Mouse (Mus musculus) heart, adult 2 months (tissue): Measurements from ENCODE around the gene Pfkfb2.

Experiments
- CTCF ChIP-seq: fragments of 200-600 bp; IDR thresholded peaks from 2 replicates; pipeline ENCODE4 v1.8.1; 2022; ENCODE audit warnings: antibody characterized with exemption, mild to moderate bottlenecking, moderate library complexity
- EP300 ChIP-seq: fragments of 200-500 bp; IDR thresholded peaks from 2 replicates; pipeline ENCODE4 v1.6.1; 2011; ENCODE audit warnings: low read depth, low read length, control low read depth; ENCODE audit not compliant: insufficient read depth

DNA sequence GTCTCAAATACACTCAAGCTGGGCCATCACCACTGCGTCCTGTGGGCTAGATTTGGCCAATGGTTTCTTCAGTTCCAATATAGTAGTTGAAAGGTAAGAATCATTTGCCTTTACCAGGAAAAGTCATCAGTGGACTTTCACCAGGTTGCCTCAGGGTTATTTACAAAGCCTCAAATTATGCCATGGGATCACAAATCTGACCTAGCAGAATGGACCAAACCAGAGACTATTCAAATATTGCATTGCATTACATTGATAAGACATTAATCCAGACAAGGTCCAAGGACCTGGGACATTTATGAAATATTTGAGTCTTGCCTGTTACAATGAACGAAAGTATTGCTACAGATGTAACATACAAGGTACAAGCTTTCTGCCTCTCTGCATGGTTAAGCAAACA, 50.5 kb downstream of the Pfkfb2 start:
- no peak for TF ChIP-seq EP300
- no peak for TF ChIP-seq CTCF
